Mouse (Mus musculus): Measurements from ENCODE around the gene Ppif. TPM values are rescaled to one million over a fixed set of nuclear protein-coding genes. Genes with fewer than 3 reads are reported as not detected.

The Ppif gene
- polyA plus RNA-seq, 1 experiment from 2014 or later: 34.6 TPM

DNA sequence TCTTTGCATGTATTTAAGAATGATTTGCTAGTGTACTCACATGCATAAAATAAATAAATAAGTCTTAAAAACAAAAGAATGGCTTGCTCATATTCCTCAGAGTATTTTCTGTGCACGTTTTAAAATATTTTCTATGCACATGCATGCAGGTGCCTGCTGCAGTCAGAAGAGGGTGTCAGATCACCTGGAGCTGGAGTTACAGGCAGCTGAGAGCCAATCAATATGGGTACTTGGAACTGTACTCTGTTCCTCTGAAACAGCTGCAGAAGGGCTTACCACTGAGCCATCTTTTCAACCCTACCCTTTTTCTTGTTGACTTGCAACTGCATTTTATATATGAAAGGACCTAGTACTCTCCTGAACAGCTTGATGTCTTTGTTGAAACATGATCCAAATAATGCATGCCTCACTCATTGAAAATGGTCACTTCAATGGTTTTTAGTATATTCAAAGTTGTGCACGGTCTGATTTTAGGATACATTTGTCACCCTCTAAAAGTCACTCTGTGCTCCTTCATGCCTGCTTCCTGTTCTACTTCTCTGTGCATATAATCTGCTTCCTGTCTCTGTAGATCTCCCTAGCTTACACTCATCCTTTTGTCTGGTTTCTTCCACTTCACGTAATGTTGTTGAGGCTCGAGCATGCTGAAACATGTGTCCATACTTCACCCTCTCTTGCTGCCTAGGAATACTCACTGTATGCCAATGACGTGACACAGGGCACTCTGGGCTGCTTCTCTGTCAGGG, 27.2 kb downstream of the Ppif start:
- H3K4me3 ChIP-seq (ENCODE audit: low read length): no peak overlapping the region
- WGBS: 91% methylated on average over 5 of the region's 5 CpGs
- no peak overlapping the region for H3K27ac ChIP-seq (ENCODE audit: low read depth, low read length)
- ATAC-seq: no peak
- peaks cover 12% of the 10 kb centered on the region for H3K4me1 ChIP-seq (ENCODE audit: control insufficient read depth, insufficient read depth, low read depth, low read length)
- no peaks in the 10 kb centered on the region for H3K27me3 ChIP-seq (replicated peaks; ENCODE audit: control insufficient read depth, insufficient read depth, low read length)
- H3K4me2 ChIP-seq (ENCODE audit: low read length): no peak overlapping the region
- H3K9ac ChIP-seq (ENCODE audit: low read depth, low read length): no peak overlapping the region
- H3K36me3 ChIP-seq (ENCODE audit: control insufficient read depth, insufficient read depth, low read length): no peaks in the 10 kb centered on the region
- no peaks in the 10 kb centered on the region for H3K9me3 ChIP-seq (ENCODE audit: control insufficient read depth, low read length)

DNA sequence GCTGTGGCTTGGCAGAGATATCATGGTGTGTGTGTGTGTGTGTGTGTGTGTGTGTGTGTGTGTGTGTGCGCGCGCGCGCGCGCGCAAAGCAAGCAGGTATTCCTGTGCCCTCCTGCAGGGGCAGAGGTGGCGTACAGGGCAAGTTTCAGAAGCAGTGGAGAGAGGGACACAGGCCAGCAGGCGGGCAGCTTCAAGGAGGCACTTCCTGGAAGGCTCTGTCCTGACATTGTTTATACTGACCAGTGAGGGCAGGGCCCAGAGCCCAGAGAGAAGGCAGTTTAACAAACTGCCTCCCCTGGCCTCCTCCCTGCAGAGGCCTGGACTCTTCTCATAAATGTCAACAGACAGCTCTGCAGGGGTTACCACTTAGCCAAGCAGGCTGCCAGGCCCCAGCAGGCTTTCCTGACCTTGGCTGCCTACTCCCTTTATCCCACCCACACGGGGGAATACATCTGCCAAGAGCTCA, 31.1 kb downstream of the Ppif start:
- H3K4me2 ChIP-seq (ENCODE audit: low read length): no peak overlapping the region
- H3K27me3 ChIP-seq (replicated peaks; ENCODE audit: control insufficient read depth, insufficient read depth, low read length): no peaks in the 10 kb centered on the region
- no peaks in the 10 kb centered on the region for H3K36me3 ChIP-seq (ENCODE audit: control insufficient read depth, insufficient read depth, low read length)
- no peak overlapping the region for H3K4me3 ChIP-seq (ENCODE audit: low read length)
- H3K4me1 ChIP-seq (ENCODE audit: control insufficient read depth, insufficient read depth, low read depth, low read length): peaks cover 12% of the 10 kb centered on the region
- ATAC-seq: peak; percentile 92
- WGBS: 55% methylated on average over 11 of the region's 11 CpGs
- H3K27ac ChIP-seq (ENCODE audit: low read depth, low read length): peak overlapping the region; percentile 58; the same call in 1 of the 2 replicates
- H3K9ac ChIP-seq (ENCODE audit: low read depth, low read length): no peak overlapping the region
- H3K9me3 ChIP-seq (ENCODE audit: control insufficient read depth, low read length): no peaks in the 10 kb centered on the region

GRCm38 (mm10) chr14:25725690-25726089, 31.7 kb downstream of the Ppif start:
- 0 out of 2 replicates have a peak overlapping the region, but pooled peaks have one; percentile 31 for H3K27ac ChIP-seq (ENCODE audit: low read depth, low read length)
- 37% methylated on average over 4 of the region's 4 CpGs for WGBS
- H3K27me3 ChIP-seq (replicated peaks; ENCODE audit: control insufficient read depth, insufficient read depth, low read length): no peaks in the 10 kb centered on the region
- no peaks in the 10 kb centered on the region for H3K36me3 ChIP-seq (ENCODE audit: control insufficient read depth, insufficient read depth, low read length)
- no peaks in the 10 kb centered on the region for H3K9me3 ChIP-seq (ENCODE audit: control insufficient read depth, low read length)
- H3K9ac ChIP-seq (ENCODE audit: low read depth, low read length): no peak overlapping the region
- peaks cover 12% of the 10 kb centered on the region for H3K4me1 ChIP-seq (ENCODE audit: control insufficient read depth, insufficient read depth, low read depth, low read length)
- no peak overlapping the region for H3K4me2 ChIP-seq (ENCODE audit: low read length)
- ATAC-seq: no peak
- H3K4me3 ChIP-seq (ENCODE audit: low read length): no peak overlapping the region

DNA sequence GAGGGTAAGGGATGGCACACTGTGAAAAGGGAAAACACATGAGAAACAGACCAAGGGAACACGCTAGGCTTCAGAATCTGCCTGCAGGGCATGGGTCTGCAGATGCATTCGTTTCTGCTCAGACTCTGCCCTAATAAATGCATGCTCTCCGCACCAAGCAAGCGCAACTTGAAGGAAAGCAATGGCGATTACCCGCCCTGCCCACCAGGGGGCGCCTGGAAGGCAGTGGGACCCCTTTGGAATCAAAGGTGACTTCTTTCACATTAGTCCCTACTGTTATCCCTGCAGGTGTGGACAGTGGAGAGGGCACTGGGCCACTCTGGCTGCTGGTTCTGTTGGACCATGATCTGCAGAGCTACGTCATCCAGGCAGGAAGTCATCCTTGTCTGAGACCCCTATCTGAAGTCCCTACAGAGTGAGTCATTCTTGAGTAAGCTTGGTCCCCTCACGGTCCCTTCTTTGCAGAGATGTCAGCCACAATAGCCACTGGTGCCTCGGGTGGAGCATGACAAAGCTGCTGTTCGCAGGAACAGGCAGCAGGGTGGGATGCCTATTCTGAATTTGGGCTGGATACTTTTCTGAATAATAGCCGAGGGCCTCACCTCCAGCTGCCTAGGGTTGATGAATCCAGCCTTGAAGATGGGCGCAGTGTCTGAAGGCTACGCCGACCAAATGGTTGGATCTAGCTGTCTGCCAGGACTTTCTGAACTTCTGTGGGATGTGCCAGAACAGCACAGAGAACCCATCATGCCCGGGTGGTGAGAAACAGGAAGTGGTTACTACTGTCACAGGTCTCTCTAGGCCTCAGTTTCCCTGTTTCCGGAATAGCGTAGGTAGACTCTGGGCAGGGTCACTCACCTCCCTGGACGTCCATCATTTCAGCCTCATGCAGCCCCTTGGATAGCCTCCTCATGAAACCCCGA, 32.5 kb downstream of the Ppif start:
- no peak overlapping the region for H3K27ac ChIP-seq (ENCODE audit: low read depth, low read length)
- no peak for ATAC-seq
- H3K36me3 ChIP-seq (ENCODE audit: control insufficient read depth, insufficient read depth, low read length): no peaks in the 10 kb centered on the region
- no peak overlapping the region for H3K9ac ChIP-seq (ENCODE audit: low read depth, low read length)
- peaks cover 12% of the 10 kb centered on the region for H3K4me1 ChIP-seq (ENCODE audit: control insufficient read depth, insufficient read depth, low read depth, low read length)
- no peaks in the 10 kb centered on the region for H3K9me3 ChIP-seq (ENCODE audit: control insufficient read depth, low read length)
- no peak overlapping the region for H3K4me2 ChIP-seq (ENCODE audit: low read length)
- 57% methylated on average over 20 of the region's 20 CpGs for WGBS
- H3K27me3 ChIP-seq (replicated peaks; ENCODE audit: control insufficient read depth, insufficient read depth, low read length): no peaks in the 10 kb centered on the region
- H3K4me3 ChIP-seq (ENCODE audit: low read length): no peak overlapping the region

GRCm38 (mm10) chr14:25727149-25727510, 33.2 kb downstream of the Ppif start:
- Histone ChIP-seq H3K4me2 (ENCODE audit: low read length) (no peak overlapping the region), H3K36me3 (ENCODE audit: control insufficient read depth, insufficient read depth, low read length) (no peaks in the 10 kb centered on the region), H3K27ac (ENCODE audit: low read depth, low read length) (no peak overlapping the region; the same call in 1 of the 2 replicates), H3K27me3 (replicated peaks; ENCODE audit: control insufficient read depth, insufficient read depth, low read length) (no peaks in the 10 kb centered on the region), H3K4me1 (ENCODE audit: control insufficient read depth, insufficient read depth, low read depth, low read length) (peaks cover 12% of the 10 kb centered on the region), H3K9me3 (ENCODE audit: control insufficient read depth, low read length) (no peaks in the 10 kb centered on the region), H3K9ac (ENCODE audit: low read depth, low read length) (no peak overlapping the region), H3K4me3 (ENCODE audit: low read length) (no peak overlapping the region)
- 71% methylated on average over 5 of the region's 5 CpGs for WGBS
- no peak for ATAC-seq

DNA sequence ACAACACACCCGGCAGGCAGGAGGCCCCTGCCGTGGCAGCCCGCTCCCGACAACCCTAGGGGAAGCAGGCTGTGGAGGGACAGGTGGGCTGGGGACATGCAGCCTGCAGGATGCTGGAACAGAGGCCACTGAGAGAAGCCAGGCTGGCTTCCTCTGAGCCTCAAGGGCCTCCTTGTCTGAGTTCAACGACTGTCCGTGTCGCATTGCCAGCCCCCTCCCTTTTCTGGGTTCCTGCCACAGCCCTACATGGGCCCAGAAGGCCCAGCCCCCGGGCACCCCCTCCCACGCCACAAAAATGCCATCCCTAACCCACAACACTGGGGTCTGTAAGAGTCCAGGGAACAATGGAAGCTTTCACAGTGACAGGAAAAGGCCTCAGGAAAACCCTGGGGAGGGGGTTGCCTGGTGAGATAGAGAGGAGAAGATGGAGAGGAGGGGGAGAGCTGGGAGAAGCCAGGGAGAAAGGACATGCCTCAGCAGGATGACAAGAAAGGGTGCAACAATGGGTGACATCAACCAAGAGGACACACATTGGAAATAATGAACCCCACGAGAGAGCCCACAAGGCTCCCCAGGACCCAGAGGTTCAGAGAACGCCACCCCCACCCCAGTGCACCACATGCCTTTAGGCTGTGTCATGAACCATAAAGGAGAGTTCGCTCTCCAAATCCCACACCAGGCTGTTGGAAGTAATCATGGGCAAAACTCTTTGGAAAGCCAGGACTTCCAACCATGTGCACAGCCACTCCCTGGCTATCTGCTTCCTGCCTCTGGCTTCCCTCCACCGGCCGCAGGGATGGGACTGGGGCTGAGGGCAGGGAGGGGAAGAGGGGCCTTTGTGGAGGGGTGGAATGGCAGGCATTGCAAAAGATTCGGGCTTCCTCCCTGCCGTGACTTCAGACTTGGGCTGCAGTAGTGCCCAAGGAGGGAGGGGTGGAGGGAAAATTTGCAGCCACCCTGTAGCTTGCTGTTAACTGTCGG, 41.1 kb downstream of the Ppif start:
- Histone ChIP-seq H3K4me2 (ENCODE audit: low read length) (no peak overlapping the region), H3K9ac (ENCODE audit: low read depth, low read length) (no peak overlapping the region), H3K27me3 (replicated peaks; ENCODE audit: control insufficient read depth, insufficient read depth, low read length) (no peaks in the 10 kb centered on the region), H3K4me3 (ENCODE audit: low read length) (no peak overlapping the region), H3K27ac (ENCODE audit: low read depth, low read length) (peak overlapping the region; percentile 75), H3K36me3 (ENCODE audit: control insufficient read depth, insufficient read depth, low read length) (no peaks in the 10 kb centered on the region), H3K4me1 (ENCODE audit: control insufficient read depth, insufficient read depth, low read depth, low read length) (peaks cover 36% of the 10 kb centered on the region), H3K9me3 (ENCODE audit: control insufficient read depth, low read length) (no peaks in the 10 kb centered on the region)
- 18% methylated on average over 17 of the region's 17 CpGs for WGBS
- peak; percentile 87 for ATAC-seq

DNA sequence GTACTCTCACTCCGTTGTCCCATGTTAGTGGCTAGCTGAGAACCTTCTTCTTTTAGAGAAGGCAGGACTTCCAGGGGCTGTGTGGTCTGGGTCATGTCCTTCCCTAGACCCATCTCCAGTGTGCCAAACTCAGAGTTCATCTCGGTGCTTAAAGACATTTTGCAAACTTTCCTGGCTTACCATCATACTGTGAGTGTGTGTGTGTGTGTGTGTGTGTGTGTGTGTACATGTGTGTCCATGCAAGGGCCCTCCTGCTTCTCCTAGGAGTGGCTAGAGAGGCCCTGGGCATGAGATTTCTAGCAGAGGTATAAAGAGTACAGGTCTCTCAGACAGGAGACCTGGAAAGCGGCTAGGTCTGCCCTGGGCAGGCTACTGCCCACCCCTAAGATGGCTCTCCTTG, 42.2 kb downstream of the Ppif start:
- 79% methylated on average over 3 of the region's 3 CpGs for WGBS
- ATAC-seq: no peak
- H3K4me1 ChIP-seq (ENCODE audit: control insufficient read depth, insufficient read depth, low read depth, low read length): peaks cover 39% of the 10 kb centered on the region
- peak overlapping the region; percentile 59; the same call in 1 of the 2 replicates for H3K27ac ChIP-seq (ENCODE audit: low read depth, low read length)
- H3K36me3 ChIP-seq (ENCODE audit: control insufficient read depth, insufficient read depth, low read length): no peaks in the 10 kb centered on the region
- H3K4me2 ChIP-seq (ENCODE audit: low read length): no peak overlapping the region
- no peak overlapping the region for H3K4me3 ChIP-seq (ENCODE audit: low read length)
- H3K9ac ChIP-seq (ENCODE audit: low read depth, low read length): no peak overlapping the region
- H3K9me3 ChIP-seq (ENCODE audit: control insufficient read depth, low read length): no peaks in the 10 kb centered on the region
- no peaks in the 10 kb centered on the region for H3K27me3 ChIP-seq (replicated peaks; ENCODE audit: control insufficient read depth, insufficient read depth, low read length)

DNA sequence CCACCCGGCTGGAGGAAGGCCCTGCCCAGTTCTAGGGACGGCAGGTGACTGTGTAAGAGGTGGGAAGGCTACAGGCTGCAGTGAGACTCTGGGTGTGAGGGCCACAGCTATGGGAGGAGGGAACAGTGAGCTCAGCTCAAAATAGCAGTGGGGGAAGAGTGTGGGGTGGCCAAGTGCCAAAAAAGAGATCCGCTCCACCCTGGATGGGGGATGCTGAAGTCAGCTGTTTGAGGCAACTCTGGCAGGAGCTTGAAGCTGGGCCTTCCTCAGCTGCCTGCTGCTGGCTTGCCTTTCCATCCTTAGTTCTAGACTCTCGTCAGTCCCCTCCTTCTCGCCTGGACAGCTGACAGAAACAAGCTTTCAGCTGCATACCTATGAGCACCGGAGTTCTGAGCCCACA, 42.6 kb downstream of the Ppif start:
- peaks cover 41% of the 10 kb centered on the region for H3K4me1 ChIP-seq (ENCODE audit: control insufficient read depth, insufficient read depth, low read depth, low read length)

More for the DNA sequence above, 42.6 kb downstream of the Ppif start:
- no peaks in the 10 kb centered on the region for H3K9me3 ChIP-seq (ENCODE audit: control insufficient read depth, low read length)
- no peaks in the 10 kb centered on the region for H3K36me3 ChIP-seq (ENCODE audit: control insufficient read depth, insufficient read depth, low read length)
- peak overlapping the region; percentile 59; the same call in 1 of the 2 replicates for H3K27ac ChIP-seq (ENCODE audit: low read depth, low read length)
- no peak overlapping the region for H3K4me3 ChIP-seq (ENCODE audit: low read length)
- ATAC-seq: peak; percentile 37
- no peak overlapping the region for H3K9ac ChIP-seq (ENCODE audit: low read depth, low read length)
- 52% methylated on average over 6 of the region's 6 CpGs for WGBS
- no peaks in the 10 kb centered on the region for H3K27me3 ChIP-seq (replicated peaks; ENCODE audit: control insufficient read depth, insufficient read depth, low read length)
- no peak overlapping the region for H3K4me2 ChIP-seq (ENCODE audit: low read length)

Measured in hindbrain, embryonic 16.5 days (tissue).